Mouse (Mus musculus) neural tube, embryonic 10.5 days (tissue): ENCODE data around the gene Otc.

ENCODE experiments used
- DNase-seq: peaks from one replicate; pipeline ENCODE4 v3.0.0-alpha.2; 2017; ENCODE audit warnings: low spot score; ENCODE audit errors: extremely low spot score

The Otc gene

DNA sequence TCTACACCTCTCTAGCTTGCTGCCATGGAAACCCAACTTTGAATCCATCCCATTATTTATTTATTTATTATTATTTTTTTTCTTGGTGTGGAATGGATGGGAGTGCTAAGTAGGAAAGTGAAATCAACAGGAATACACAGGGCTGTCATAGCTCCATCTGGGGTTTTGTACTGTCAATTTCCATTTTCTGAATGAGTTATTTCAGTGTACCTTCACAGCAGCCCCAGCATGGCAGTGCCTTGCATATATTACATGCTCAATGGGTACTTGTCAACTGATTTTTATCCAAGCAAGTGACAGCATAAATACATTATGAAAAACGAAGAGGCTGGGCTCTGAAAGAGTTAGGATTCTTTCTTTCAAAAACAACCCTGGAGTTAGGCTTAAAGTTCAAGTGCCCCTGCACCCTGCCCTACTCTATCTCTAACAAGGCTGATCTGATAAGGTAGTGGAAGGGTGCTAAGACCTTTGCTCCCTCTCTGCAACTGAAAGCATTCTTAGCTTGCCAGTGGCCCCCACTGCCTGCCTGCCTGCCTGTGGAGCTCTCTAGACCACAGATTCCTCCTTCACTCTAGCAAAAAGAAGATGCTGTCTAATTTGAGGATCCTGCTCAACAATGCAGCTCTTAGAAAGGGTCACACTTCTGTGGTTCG lies at the start of gene Otc:
Gene Otc (plus strand): TSS at position 454 of the 653 bp plus-strand sequence.
- no peak for DNase-seq

DNA sequence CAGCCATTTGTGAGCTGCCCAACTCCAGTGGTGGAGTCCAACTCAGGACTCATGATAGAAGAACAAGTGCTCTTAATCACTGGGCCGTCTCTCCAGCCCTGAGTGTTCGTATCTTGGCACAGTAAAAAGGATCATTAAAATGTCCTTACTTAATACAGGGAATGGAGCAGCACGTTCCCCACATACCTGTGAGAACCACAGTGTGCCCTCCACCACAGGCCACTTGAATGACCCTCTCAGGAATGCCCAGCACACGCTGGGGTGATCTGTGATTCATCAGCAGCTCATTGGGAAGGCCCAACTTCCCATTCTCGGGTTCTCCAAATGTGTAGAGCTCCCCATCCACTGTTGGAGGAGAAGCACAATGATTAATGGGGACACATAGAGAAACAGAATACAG lies 46.2 kb upstream of the Otc start:
- DNase-seq, result no peak

DNA sequence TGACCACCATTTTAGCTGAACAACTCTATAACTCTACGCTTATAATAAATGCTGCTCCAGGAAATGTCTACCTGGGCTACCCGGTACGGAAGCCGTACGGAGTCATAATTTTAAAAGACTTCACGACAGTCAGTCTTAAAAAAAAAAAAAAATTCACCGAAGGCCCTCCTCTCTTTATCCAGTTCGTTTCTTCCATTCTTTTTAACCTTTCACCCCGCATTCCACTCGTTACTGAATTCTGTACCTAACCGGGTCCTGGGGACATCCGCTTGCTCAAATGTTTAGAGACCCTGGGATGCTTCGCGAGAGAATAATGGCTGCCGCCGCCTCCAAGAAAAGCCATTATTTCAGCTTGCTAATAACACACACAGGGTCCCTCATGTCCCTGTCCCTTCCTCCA lies 36.1 kb upstream of the Otc start:
- DNase-seq, result no peak

DNA sequence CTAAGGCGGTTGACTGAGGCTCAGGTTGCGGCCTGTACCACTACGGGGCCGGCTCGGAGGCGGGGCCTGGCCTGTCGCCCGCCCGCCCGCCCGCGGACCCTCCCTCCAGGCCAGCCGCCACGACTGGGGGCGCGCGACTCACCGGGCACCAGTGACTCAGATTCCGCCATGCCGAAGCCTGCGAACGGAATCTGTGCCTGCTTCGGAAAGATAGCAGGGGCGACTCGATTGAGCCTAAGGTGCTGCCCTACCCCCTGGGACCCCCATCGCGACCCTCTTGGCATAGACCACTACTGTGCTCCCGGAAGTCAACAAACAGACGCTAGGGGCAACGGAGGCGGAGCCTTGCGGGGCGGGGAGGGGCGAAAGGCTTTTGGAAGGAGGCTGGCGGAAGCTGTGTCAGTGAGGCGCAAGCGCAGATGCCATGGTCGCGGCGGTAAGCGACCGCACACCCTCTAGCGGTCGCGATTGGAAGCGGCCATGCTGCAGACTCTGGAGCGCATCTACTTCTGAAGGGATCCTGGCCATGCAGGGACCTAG lies 35.6 kb upstream of the Otc start, which contains the start of gene Rpgr:
Gene Rpgr (minus strand): TSS at position 511 of the 540 bp plus-strand sequence.
- peak; percentile 84 for DNase-seq

DNA sequence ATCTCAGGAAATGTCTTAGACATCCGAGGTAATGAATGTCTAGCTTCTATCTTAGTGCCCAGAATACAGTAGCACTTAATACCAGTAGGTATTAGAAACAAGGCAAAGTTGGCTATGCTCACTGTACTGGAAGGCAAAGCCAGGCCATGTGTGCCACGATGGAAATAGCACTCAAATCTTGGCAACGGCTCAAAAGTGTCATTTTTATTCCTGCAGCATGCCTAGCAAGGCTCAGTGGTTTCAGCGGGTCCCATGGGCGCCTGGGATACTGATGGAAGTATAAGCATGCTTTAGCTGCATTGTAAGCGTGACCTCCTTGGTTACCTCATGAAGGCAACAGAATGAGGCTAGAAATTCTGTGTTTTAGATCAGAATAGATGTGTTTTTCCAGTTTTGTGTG lies 32.8 kb upstream of the Otc start:
- DNase-seq, result no peak

DNA sequence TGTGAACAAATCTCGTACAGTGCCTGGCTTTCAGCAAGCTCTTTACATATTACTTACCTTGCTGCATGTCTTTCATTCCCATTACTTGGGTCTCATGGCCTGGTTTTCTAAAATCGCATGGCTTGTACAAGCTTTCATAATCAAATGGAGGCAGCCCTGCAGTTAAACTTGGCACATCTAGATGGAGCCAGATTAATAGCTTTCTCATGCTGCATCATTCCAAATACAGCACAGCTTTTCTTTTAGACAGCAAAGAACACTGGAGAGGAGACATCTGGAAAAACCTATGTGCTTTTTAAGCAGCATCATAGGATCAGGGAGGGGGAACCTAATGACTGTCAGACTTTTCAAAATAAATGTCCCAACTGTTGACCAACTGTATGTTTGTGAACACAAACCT lies 19.1 kb upstream of the Otc start:
- DNase-seq, result no peak

DNA sequence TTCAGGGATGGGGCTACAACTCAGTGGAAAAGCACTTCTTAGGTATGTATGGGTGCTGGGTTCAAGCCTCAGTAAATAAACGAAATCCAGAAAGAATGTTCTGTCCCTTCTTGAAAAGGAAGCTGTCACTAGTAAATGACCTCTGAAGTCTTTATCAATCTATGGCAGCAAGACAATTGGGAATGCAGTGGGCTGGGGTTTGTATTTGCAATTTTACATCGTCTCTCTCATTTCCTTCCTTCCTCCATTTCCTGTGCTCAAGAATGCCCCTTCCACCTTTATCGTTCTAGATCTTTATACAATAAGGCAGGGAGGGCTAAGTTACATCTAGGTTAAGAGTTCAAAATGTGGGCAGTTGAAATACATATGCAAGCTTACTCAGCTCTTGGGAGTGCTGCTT lies 17.5 kb upstream of the Otc start:
- no peak for DNase-seq

DNA sequence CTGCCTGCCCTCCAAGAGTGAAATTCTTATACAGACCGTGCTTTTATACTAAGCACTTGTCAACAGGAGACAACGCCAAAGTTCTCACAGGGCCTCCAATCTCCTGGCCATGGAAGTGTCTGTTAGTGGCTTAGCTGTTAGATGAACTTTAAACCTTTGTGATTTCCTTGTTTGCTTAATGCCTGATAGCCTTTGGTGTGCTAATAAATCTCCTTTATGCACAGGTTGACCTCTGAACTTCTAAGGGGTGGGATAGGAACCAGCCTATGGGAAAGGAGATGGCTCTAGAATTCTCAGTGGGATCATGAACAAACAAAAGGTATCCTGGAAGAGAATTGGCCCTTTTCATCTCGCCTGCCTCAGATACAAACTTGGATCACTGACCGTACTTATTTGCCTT lies 12.6 kb upstream of the Otc start:
- no peak for DNase-seq

DNA sequence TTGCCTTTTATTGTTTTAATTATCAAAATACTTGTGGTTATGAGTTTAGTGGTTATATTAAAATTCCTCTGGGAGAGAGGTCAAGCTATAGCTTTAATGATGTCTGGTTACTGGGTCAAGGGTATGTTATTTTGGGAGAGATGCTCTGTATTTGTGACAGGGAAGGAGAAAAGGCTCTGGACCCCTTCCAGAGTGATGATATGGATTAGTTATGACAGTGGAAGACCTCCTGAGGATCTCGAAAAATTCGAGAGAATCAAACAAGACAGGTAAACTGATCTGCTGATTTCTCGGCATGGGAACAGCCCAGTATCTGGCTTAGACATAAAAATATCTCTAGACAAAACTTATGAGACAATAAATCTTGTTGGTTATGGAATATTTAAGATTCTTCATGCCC lies 8.2 kb upstream of the Otc start:
- DNase-seq, result no peak

DNA sequence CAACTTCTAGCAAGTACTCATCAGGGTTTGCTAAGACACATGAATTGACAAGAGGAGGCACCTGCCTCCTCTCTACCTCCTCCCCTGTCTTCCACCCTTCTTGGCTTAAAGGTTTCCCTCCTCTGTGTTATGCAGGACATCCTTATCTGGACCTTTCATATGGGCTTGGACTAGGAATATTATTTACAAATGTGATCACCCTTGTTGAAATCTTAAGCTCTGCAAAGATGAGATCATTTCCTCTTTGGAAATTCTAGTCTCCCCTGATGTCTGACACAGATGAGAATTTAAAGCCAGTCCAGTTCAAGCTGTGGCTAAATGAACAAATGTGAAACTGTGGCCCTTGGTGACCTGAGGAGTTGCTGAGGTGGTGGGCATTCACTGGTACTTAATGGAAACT lies 748 bp upstream of the Otc start:
- no peak for DNase-seq

DNA sequence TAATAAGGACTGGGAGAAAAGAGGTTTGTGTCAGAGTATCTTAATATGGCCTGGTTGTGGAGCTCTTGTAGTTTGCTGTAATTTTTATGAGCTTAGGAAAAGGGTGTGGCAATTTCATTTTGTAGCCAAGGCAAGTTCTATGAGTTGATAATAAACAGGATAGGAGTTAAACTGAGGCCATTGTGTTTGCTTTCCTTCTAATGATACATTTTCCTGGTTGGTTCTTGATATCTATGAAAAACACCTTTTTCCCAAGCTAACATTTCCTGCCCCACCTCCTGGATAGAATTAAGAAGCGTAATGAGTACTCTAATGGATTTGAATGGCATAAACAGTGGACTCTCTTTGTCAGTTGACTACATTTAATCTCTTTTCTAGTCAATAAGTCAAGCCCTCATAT lies 5.7 kb downstream of the Otc start:
- no peak for DNase-seq

DNA sequence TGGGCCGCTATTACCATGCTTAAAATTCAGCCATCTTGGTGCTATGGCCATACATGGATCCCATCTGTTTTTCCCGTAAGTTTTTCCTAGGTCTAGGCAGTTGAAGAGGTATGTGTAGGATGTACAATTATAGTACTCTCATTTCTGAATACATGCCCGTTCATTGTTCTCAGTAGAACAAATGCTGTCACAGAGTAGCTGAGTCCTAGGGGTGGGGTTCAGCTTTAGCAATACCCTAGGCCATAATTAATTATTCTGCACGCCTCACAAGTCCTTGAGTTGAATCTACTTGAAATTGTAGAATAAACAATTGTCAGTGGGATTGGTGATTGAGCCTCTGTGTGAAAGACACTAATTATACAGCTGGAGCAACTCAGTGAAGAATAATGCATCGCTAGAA lies 6.2 kb downstream of the Otc start:
- no peak for DNase-seq

DNA sequence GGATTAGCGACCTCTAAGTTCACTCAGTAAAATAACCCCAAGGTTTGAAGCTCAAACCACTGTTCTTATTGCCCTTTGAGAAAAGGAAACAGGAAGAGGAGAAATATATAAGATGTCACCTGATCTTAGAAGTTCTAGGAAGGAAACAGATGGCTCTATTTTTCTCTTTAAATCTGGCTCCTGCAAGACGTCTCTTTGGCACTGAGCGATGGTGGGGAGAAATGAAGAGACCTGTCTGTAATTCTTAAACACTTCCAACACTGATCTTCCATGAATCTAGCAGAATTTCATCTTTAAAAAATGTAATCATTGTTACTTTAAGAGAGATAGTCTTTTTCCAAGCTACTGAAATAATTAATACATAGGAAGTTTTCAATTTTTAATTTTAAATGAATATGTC lies 16.2 kb downstream of the Otc start:
- no peak for DNase-seq

DNA sequence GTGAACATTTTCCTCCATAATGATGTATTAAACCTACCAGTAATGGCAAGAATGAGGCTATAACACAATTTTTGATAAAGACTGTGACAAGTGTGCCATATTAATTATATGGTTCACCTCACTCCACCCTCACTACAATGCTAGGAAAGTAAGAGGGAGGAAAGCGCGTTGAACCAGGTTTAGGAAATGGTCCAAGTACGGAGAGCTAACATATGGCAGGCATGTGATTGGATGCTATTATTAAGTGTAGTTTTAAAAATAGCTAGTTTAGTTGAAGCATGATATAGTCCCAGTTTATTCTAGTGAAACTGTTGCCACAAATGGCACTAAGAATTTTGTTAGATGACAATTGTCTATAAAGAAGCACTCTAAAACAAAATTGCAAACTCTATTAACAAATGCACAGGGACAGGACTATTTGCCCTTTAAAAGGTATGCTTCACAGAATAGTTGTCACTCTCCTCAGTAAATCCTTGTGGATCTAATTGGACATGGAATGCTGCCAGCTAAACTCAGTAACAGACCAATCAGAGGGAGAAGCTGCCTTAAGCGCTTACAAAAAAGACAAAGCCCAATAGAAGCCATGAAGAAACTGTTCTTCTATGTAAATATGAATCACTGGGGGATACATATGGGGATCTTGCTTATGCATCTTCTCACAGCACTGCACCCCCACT lies 16.8 kb downstream of the Otc start:
- DNase-seq, result no peak

DNA sequence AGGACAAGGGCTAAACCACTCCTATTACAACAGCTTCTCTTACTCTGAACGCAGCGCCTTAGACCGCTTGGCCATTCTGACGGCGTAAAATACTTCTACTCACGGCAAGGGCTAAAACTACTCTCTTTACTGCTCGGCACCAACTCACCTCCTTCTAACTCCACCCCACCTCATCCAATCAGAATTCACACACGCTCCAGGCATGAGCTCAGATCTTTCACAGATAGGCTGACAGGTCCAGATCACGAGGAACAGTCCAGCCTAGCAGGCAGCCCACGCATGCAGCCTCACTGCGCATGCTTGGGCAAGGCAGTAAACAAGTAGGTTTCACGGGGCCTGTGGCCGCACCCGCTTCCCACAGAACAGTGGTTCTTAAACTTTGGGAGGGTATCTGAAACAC lies 45.2 kb downstream of the Otc start:
- no peak for DNase-seq

DNA sequence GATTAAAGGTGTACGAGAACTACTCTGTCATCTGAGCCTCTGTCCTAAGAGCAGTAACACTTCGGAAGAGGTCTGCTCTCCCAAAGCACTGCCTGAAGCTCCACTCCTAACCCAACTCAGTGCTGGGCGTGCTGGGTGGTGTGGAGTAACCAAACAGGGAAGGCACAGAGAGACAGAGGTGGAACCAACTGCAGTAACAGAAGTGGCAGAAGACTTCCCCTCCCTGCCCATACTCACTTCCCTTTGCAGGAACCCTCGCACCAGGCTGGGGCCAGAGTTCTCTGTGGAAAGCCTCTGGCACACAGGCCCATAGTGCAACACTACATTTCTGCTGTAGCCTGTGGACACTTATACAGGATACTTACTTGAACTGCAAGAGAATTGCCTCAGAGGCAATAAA lies 66.1 kb downstream of the Otc start:
- no peak for DNase-seq

DNA sequence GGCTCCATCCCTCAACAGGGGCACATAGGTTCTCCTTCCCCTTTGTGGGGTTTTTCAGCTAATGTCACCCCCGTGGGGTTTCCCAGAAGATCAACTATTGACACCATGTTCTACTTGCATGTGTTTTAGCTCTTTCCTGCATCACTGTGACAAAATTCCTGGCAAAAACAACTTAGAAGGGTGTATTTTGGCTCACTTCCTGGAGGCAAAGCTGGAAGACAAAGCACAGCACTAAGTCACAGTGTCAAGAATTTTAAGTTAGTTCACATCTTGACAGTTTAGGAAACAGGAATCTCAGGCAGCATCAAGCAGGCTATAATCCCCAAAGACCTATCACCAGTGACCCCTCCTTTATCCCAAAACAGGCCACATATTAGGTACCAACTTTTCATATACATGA lies 78.1 kb downstream of the Otc start:
- no peak for DNase-seq

DNA sequence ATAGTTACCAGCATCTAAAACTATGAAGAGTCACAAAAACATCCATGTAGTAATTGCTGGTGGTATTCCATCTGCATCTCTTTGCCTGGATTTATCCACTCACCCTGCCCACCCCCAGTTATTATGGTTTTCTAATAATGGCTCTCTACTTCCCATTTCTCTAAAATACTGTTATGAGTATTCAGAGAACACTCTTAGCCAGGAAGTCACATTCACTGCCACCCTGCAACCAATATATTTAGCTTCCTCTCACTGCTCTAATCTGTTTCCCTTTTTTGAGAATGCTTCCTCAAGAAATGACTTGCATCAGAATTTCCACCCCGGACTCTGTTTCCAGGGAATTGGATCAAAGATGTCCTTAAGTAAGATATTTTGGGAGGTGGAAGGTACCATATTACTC lies 79.6 kb downstream of the Otc start:
- no peak for DNase-seq

DNA sequence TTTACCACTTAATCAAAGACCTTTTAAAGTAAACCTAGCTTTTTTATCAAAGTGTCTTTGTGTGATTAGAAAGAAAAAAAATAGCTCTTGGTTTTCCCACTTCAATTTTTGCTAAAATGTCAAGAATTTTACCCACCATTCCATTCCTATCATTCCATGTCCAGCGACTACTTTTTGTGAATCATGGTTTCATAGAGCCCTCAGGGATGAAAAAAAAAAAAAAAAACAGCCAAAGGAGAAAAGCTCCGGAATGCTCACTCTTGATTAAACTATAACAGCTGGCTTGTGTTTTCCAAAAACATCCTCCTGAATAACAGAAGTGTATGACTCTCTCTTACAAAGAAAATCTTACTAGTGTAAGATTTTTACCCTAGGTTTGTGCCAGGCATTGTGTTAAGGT lies 84.7 kb downstream of the Otc start:
- DNase-seq, result no peak

DNA sequence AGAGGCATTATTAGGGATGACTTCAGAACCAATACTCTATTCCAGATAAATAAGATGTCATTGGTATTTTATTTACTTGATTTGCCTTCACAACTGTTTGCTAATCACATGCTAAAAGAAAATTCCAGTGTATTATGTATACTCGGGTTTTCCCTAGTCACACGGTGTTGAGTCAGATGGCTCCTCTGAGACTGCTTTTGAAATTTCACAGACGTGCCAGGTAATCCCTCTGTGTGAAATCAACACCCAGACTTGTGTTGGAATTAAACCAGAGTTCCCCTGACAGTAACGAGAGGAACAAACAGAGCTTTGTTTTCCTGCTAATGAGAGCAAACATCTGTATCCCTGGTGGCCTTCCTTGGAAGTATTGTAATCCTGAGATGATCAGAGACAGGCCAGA lies 103.8 kb downstream of the Otc start:
- DNase-seq, result no peak
